Mouse (Mus musculus) ovary, adult 18-20 months (tissue): Measurements from ENCODE around the gene Kcnk10.

Experiments
- DNase-seq: peaks from one replicate; pipeline ENCODE4 v3.0.0; 2022; ENCODE audit warnings: low spot score, mixed read lengths

Gene Kcnk10

DNA sequence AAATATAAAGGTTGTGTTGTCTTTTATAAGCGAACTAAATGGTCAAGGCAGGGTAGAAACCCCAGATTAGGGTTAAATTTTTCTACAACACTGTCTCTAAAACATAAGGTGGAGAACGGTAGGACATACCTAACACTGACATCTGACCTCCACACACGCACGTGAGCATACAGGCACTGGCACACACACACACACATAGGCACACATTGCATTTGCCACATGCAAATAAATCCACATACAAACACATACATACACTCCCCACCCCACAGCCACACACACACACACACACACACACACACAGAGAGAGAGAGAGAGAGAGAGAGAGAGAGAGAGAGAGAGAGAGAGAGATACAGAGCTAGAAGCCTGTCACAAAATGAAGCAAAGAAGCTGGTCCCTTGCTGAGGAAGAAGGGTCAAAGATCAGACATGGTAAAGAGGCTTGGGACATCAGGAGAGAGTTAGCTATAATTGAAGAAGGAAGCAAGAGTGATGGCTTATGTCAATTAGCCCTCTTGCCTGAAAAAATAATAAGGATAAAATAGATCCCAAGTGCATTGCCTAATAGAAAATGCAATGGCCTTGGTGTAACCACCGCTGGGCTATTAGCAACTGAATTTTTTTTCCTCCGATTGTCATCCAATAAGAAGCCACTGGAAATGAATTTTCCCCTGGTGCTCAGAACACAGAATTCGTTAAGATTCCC is 58.1 kb downstream of the Kcnk10 start:
- DNase-seq, result no peak

DNA sequence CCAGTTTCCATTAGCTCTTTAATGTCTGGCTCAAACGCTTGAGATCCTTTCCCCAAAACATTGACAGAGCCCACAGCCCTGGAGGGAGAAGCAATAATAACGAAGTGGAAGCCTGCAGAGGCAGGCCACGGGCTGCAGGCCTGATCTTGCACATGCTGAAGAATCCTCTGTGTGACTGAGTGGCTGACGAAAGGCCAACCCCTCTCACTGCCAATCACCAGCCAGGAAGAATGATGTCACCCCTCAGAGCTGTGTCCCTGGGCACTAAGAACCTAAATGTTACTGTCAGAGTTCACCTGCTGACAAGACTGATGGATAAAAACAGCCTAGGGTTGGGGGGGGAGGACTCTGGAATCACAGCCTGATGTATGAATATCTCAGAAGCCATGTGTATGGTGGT is 72.5 kb downstream of the Kcnk10 start:
- no peak for DNase-seq

- no peak for DNase-seq
Observed at GRCm38 (mm10) chr12:98501528-98502280, 76.4 kb downstream of the Kcnk10 start.

- DNase-seq, result no peak
Observed at GRCm38 (mm10) chr12:98501045-98501444, 77.1 kb downstream of the Kcnk10 start.

- DNase-seq, result no peak
Observed at GRCm38 (mm10) chr12:98481460-98481859, 96.7 kb downstream of the Kcnk10 start.

DNA sequence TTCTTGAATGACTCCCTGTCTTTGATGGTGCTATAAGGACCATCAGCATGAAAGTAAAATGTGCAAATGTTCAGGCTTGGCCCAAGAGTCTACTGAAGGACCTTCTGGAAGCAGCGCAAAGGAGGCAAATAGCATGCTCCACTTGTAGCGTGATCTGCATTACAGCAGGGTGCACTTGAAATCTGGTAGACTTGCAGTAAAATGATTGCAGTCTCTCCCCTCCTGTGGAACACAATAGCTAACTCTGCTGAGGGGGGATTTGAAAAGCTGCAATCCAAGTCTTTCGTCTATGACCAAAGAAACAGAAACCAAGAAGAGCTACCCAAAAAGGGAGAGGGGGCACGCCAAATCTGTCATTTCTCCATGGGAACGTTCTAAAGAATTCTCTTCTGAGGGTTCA is 97.1 kb downstream of the Kcnk10 start:
- no peak for DNase-seq

- DNase-seq, result no peak
Observed at GRCm38 (mm10) chr12:98477673-98478461, 100.2 kb downstream of the Kcnk10 start.

- DNase-seq, result no peak
Observed at GRCm38 (mm10) chr12:98471232-98471631, 106.9 kb downstream of the Kcnk10 start.

DNA sequence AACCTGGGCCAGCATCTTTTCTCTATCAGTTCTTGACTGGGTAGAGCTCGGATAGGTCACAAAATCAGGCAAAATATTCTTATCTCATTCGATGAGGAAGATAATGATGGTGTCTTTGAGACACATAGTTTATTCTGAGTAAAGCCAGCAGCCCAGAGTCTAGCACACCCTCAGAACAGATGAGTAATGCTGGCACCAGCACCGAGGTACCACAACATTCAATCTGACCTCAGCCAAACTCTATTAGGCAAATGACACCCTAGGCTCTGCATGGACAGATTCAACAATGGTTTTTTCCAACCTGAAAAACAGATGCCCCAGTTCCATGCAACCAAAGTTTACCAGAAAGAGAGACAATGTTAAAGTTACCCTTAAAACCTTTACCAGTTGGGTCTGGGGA is 108.0 kb downstream of the Kcnk10 start:
- no peak for DNase-seq

DNA sequence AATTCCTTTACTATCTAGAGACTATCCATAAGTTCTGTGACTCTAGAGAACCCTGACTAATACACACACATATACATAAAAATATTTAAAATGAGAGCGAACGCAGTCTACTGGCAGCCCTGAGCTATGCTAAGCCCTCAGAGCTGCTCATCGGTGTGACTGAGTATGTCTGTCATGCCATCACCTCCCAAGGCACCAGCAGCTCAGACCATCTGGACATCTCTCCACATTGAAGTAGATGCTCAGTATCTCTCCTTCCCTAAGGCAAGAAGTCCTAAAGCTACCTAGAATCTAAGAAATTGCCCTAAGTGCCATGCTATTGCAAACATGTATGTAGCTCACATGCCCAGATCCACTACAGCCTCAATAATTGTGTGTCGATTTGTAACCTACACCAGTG is 110.3 kb downstream of the Kcnk10 start:
- DNase-seq, result no peak

DNA sequence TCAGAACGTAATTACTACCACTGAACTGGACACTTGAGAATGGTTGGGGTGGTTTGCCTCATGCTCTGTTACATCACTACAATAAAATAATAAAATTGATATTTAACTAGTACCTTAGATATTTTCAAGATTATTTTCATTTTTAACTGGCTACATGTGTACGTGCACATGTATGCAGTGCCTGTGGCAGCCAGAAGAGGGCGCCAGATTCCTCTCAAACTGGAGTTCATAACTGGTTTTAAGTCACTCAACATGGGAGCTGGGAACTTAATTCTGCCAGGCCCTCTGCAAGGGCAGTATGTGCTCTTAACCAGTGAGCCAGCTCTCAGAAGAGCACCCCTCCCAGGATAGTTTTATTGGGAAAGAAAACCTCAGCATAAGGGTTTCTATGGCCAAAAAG is 118.2 kb downstream of the Kcnk10 start:
- no peak for DNase-seq

DNA sequence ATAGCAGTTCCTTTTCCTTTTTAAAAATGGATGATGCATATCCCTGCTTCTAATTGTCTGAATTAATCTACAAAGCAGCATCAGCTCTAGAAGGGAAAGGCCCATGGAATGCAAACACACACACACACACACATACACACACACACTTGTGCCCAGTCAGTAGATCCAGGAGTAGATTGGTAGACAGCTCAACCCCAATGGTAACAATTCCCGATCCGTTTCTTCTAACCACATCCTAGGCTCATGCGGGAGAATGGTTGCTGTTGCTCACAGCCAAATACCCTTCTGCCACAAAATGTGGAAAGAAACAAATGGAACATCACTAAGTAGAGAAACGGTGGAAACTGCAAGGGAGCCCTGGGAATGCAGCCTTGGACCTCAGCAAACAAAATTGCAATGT is 119.2 kb downstream of the Kcnk10 start:
- no peak for DNase-seq

- no peak for DNase-seq
Observed at GRCm38 (mm10) chr12:98458516-98458915, 119.6 kb downstream of the Kcnk10 start.

GRCm38 (mm10) chr12:98453161-98453560 is 124.9 kb downstream of the Kcnk10 start:
- no peak for DNase-seq

- no peak for DNase-seq
Observed at GRCm38 (mm10) chr12:98452646-98453045, 125.5 kb downstream of the Kcnk10 start.

DNA sequence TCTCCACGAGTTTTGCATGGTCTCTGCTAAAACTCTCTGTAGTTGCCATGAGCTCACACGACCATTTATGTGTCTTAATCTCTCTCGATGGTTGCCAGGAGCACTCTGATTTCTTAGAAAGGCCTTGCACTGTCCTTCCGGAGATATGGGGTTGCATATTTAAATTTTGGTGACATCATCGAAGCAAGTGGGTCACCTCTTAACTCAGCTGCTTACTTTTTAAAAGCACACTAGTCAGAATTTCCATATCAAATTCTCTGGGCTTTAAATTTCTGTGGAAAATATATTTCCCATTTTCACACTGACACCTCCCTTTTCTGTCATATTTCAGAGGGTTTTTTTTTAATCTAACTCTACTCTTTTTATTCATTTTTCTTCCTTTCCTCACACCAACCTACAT is 132.5 kb downstream of the Kcnk10 start:
- no peak for DNase-seq

DNA sequence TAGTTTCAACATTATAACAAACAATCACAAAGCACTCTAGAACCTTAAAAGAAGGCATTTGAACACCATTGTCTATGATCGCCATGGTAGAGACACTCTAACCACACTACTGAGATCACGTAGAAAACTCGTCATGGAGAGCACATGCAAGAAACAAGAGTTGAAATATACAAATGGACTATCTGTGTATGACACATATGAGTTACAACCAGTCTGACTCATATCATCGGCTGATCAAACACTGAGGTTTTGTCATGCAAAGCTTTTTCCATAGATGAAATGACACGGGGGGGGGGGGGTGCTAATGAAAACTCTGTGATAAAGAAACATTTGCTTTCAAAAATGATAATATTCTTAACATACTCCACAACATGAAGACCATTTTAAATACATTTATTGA is 133.2 kb downstream of the Kcnk10 start:
- no peak for DNase-seq

DNA sequence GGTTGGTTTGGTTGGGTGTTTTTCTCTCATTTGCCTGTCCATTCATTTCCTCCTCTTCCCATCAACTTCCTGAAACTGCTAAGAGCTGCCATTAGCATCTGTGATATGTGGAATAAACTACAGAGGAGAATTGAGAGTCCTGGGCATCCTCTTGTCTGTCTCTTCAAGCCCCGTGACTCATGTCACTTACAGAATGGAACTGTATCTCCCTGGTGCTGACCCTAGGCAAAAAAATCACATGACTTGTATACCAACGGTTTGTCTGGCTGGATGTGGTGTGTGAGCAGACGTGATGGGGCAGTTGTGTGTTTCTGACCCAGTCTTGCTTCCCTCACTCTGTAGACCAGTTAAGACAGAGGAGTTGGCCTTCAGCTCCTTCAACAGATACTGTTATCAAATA is 134.4 kb downstream of the Kcnk10 start:
- DNase-seq, result no peak

DNA sequence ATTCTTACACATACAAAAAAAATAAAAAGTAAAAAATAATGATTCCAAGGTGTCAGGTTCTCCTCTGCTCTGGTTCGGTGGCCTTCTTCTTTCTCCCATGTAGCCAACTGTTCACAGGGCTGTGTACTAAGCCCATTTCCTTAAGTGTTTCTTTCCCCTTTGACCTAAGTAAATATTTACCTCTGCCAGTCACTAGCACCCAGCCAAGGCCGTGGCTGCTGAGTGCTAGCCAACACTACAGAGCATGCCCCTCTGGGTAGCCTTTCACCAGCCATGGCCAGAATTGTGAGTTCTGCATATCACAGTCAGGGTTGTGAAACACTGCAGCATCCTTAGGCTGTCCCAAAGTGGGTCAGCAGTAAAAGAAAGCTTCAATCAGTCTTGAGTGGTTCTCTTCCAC is 140.0 kb downstream of the Kcnk10 start:
- DNase-seq, result no peak

GRCm38 (mm10) chr12:98430683-98431082 is 147.4 kb downstream of the Kcnk10 start:
- DNase-seq, result no peak

DNA sequence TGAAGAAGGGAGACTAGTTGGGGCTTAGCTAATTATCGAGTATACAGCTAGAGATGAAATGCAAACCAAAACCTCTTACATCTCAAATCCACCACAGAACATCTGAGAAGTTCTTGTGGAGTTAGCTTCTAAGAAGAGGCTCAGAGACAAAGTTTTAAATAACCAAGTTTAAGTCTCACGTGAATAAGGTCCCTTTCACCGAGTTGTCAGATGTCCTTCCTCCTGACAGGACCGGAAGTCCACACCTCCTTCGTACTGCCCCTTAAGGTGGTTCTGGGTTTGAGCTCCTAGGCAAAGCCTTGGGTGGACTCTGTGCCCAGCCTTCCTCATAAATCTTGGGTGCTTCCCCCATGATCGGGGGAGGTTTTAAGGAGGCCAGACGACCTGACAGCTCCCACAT is 156.8 kb downstream of the Kcnk10 start:
- DNase-seq, result no peak

- DNase-seq, result no peak
Observed at GRCm38 (mm10) chr12:98419849-98420248, 158.3 kb downstream of the Kcnk10 start.

- no peak for DNase-seq
Observed at GRCm38 (mm10) chr12:98409580-98409979, 168.5 kb downstream of the Kcnk10 start.
